Mouse (Mus musculus): ENCODE results near the gene Mmp15. TPM values are rescaled to one million over a fixed set of nuclear protein-coding genes. Genes with fewer than 3 reads are reported as not detected.

Mmp15 gene
- total RNA-seq, 1 experiment: 5.4 TPM

- no peak overlapping the region for H3K9ac ChIP-seq (ENCODE audit: insufficient read depth, low read depth, low read length, poor library complexity, severe bottlenecking)
- H3K9me3 ChIP-seq (ENCODE audit: control insufficient read depth, insufficient read depth, low read depth, low read length): no peaks in the 10 kb centered on the region
- no peak for DNase-seq (ENCODE audit: low read depth, low spot score)
- H3K4me3 ChIP-seq (ENCODE audit: insufficient read depth in 1 of 2, low read depth in 1 of 2, low read length in 2 of 2, poor library complexity in 1 of 2, severe bottlenecking in 1 of 2): no peak overlapping the region
- no peak overlapping the region for H3K27ac ChIP-seq (ENCODE audit: insufficient read depth, low read depth, low read length, poor library complexity, severe bottlenecking)
- in situ Hi-C loops (cut with MboI; ENCODE audit: low sequenced_read_pairs in 2 of 2, unreplicated experiment in 2 of 2): no loop called here
- no peaks in the 10 kb centered on the region for H3K4me1 ChIP-seq (ENCODE audit: control insufficient read depth in 2 of 2, insufficient read depth in 2 of 2, low read length in 2 of 2, poor library complexity in 1 of 2)
- 0 out of 2 replicates have a peak, but pooled peaks cover 2% of the 10 kb centered on the region for H3K36me3 ChIP-seq (ENCODE audit: control insufficient read depth, insufficient read depth, low read length, poor library complexity, severe bottlenecking)
- no peak for TF ChIP-seq ZNF384 (IDR thresholded peaks at IDR 0.05; ENCODE audit: low read depth, low read length)
- TF ChIP-seq ZC3H11A (IDR thresholded peaks at IDR 0.05; ENCODE audit: borderline replicate concordance, low read depth, low read length): no peak
- TF ChIP-seq HCFC1 (IDR thresholded peaks at IDR 0.05; ENCODE audit: borderline replicate concordance, insufficient read depth, low read length): no peak
- TF ChIP-seq MAFK (IDR thresholded peaks at IDR 0.05; ENCODE audit: insufficient read depth, low read depth, low read length): no peak
- no peak for TF ChIP-seq CHD2 (IDR thresholded peaks at IDR 0.05; ENCODE audit: low read depth, low read length)
These were observed 59.4 kb downstream of the Mmp15 start for GRCm38 (mm10) chr8:95411309-95411972.

GRCm38 (mm10) chr8:95422193-95422810, 70.2 kb downstream of the Mmp15 start:
- no peak for DNase-seq (ENCODE audit: low read depth, low spot score)
- TF ChIP-seq ZC3H11A (IDR thresholded peaks at IDR 0.05; ENCODE audit: borderline replicate concordance, low read depth, low read length): no peak
- TF ChIP-seq HCFC1 (IDR thresholded peaks at IDR 0.05; ENCODE audit: borderline replicate concordance, insufficient read depth, low read length): no peak
- TF ChIP-seq MAFK (IDR thresholded peaks at IDR 0.05; ENCODE audit: insufficient read depth, low read depth, low read length): no peak
- TF ChIP-seq ZNF384 (IDR thresholded peaks at IDR 0.05; ENCODE audit: low read depth, low read length): no peak
- no peak for TF ChIP-seq CHD2 (IDR thresholded peaks at IDR 0.05; ENCODE audit: low read depth, low read length)
- H3K36me3 ChIP-seq (ENCODE audit: control insufficient read depth, insufficient read depth, low read length, poor library complexity, severe bottlenecking): peaks cover 20% of the 10 kb centered on the region
- no peaks in the 10 kb centered on the region for H3K9me3 ChIP-seq (ENCODE audit: control insufficient read depth, insufficient read depth, low read depth, low read length)
- H3K4me1 ChIP-seq (ENCODE audit: control insufficient read depth in 2 of 2, insufficient read depth in 2 of 2, low read length in 2 of 2, poor library complexity in 1 of 2): no peaks in the 10 kb centered on the region
- H3K4me3 ChIP-seq (ENCODE audit: insufficient read depth in 1 of 2, low read depth in 1 of 2, low read length in 2 of 2, poor library complexity in 1 of 2, severe bottlenecking in 1 of 2): no peak overlapping the region
- in situ Hi-C loops (cut with MboI; ENCODE audit: low sequenced_read_pairs in 2 of 2, unreplicated experiment in 2 of 2): no loop called here
- H3K27ac ChIP-seq (ENCODE audit: insufficient read depth, low read depth, low read length, poor library complexity, severe bottlenecking): no peak overlapping the region
- H3K9ac ChIP-seq (ENCODE audit: insufficient read depth, low read depth, low read length, poor library complexity, severe bottlenecking): no peak overlapping the region

Other genes with a start within 250 kb of the Mmp15 start
- gene Kifc3, start 149.5 kb upstream of the Mmp15 start, total RNA-seq (2012; rRNA removed): 34.6 and 45.6 TPM in 2 replicates
- 1.1 and 1.5 TPM in 2 replicates for gene Cngb1, start 45.7 kb upstream of the Mmp15 start, total RNA-seq (2012; rRNA removed)
- gene Tepp, start 41.7 kb upstream of the Mmp15 start, total RNA-seq (2012; rRNA removed): 0.45 and 0.95 TPM in 2 replicates
- 2.4 and 3.2 TPM in 2 replicates for gene Zfp319, start 20.3 kb upstream of the Mmp15 start, total RNA-seq (2012; rRNA removed)
- gene Usb1, start 20.0 kb upstream of the Mmp15 start, total RNA-seq (2012; rRNA removed): 18.6 and 25.9 TPM in 2 replicates
- 64.4 and 70.5 TPM in 2 replicates for gene Cfap20, start 82.6 kb downstream of the Mmp15 start, total RNA-seq (2012; rRNA removed)
- 40.2 and 52.4 TPM in 2 replicates for gene Csnk2a2, start 137.8 kb downstream of the Mmp15 start, total RNA-seq (2012; rRNA removed)
- 1.1 and 1.4 TPM in 2 replicates for gene Ccdc113, start 181.8 kb downstream of the Mmp15 start, total RNA-seq (2012; rRNA removed)
- not detected in 2 replicates for gene Prss54, start 224.1 kb downstream of the Mmp15 start, total RNA-seq (2012; rRNA removed)